9 mouse cellular contexts compared by ENCODE assay signal in genomic region chr11:119285791-119286527, GRCm38 (mm10). TPM values are rescaled to one million over a fixed set of nuclear protein-coding genes. Genes with fewer than 3 reads are reported as not detected.
A peak's percentile ranks its signal among the peaks of the same experiment; 100 is the strongest.
DNase-seq lines count a peak whose midpoint lies in the region.
"Had no signal": no experiment of that assay in that cellular context is flagged by ENCODE, and none has a peak within 500 bp of the region (broad histone marks: within the 10 kb centered on the region; RNA-seq: fewer than 3 reads in every experiment).

No protein-coding gene starts in this region.

- peaks cover 87% of the 10 kb centered on the region for H3K36me3 ChIP-seq in heart, embryonic 10.5 days

- DNase-seq in heart, embryonic 10.5 days (ENCODE audit: low spot score) = no peak
- no peak for DNase-seq in heart, postnatal 10 days
- peak; percentile 67 for DNase-seq in 3T3-L1 (ENCODE audit: low read depth, low spot score)
- peak; percentile 60 for DNase-seq in NIH3T3 (ENCODE audit: low read depth)
- peak; percentile 51 for DNase-seq in kidney, postnatal 14 days
- DNase-seq in layer of hippocampus, postnatal 36 days = no peak
- no peak for DNase-seq in spleen, postnatal 14 days (ENCODE audit: low spot score in 2 of 2)
- DNase-seq: liver, postnatal 0 days; right cerebral cortex, adult 18-20 months had no signal

- H3K4me3 ChIP-seq in heart, embryonic 10.5 days = no peak overlapping the region

- H3K27me3 ChIP-seq in heart, embryonic 10.5 days (ENCODE audit: insufficient read depth, poor library complexity, severe bottlenecking) = no peaks in the 10 kb centered on the region

- 41% methylated on average over 9 of the region's 9 CpGs for WGBS in heart, embryonic 10.5 days

- peaks cover 27% of the 10 kb centered on the region for H3K4me1 ChIP-seq in heart, embryonic 10.5 days

- peak overlapping the region; percentile 72 for H3K27ac ChIP-seq in heart, embryonic 10.5 days

- H3K9me3 ChIP-seq in heart, embryonic 10.5 days = no peaks in the 10 kb centered on the region

- intact Hi-C loops in heart, postnatal 10 days (cut with DNase I) = no loop called here

RNA-seq across cellular contexts. Expression of gene Eif4a3, which starts 13.9 kb away (rescaled TPM):
- polyA plus RNA-seq in heart, embryonic 10.5 days (2016; fragmentation: Nextera tagmentation; extraction: Ambion mirVana) = 366 and 405 TPM in 2 replicates
- total RNA-seq in heart, postnatal 10 days (2021) = 100 to 1,000 TPM; 105 to 112 TPM
- 10 to 100 TPM; 89.2 to 91.8 TPM for total RNA-seq in layer of hippocampus, postnatal 36 days (2021)

RNA-seq across cellular contexts. Expression of gene Gaa, which starts 18.3 kb away (rescaled TPM):
- 57.3 and 97.3 TPM in 2 replicates for polyA plus RNA-seq in heart, embryonic 10.5 days (2016; fragmentation: Nextera tagmentation; extraction: Ambion mirVana)
- 10 to 100 TPM; 56.7 to 58.4 TPM for total RNA-seq in heart, postnatal 10 days (2021)
- 100 to 1,000 TPM; 294 to 299 TPM for total RNA-seq in layer of hippocampus, postnatal 36 days (2021)

RNA-seq across cellular contexts. Expression of gene Card14, which starts 21.6 kb away (rescaled TPM):
- polyA plus RNA-seq in heart, embryonic 10.5 days (2016; fragmentation: Nextera tagmentation; extraction: Ambion mirVana) = 0.24 and 0.48 TPM in 2 replicates
- under 1 TPM; 0.07 to 0.12 TPM for total RNA-seq in heart, postnatal 10 days (2021)
- total RNA-seq in layer of hippocampus, postnatal 36 days (2021) = 1 to 10 TPM in 1 of 2 experiments, under 1 TPM in 1; 0.52 to 1.2 TPM

RNA-seq across cellular contexts. Expression of gene Ccdc40, which starts 57.6 kb away (rescaled TPM):
- polyA plus RNA-seq in heart, embryonic 10.5 days (2016; fragmentation: Nextera tagmentation; extraction: Ambion mirVana) = 4.6 and 9.3 TPM in 2 replicates
- under 1 TPM in 1 of 2 experiments, not detected in 1; 0.22 TPM for total RNA-seq in heart, postnatal 10 days (2021)
- 1 to 10 TPM; 1.6 to 2.3 TPM for total RNA-seq in layer of hippocampus, postnatal 36 days (2021)

RNA-seq across cellular contexts. Expression of gene Tbc1d16, which starts 57.7 kb away (rescaled TPM):
- polyA plus RNA-seq in heart, embryonic 10.5 days (2016; fragmentation: Nextera tagmentation; extraction: Ambion mirVana) = 7.4 and 8.6 TPM in 2 replicates
- 10 to 100 TPM; 66.3 to 67.2 TPM for total RNA-seq in heart, postnatal 10 days (2021)
- total RNA-seq in layer of hippocampus, postnatal 36 days (2021) = 10 to 100 TPM; 47.9 to 50.9 TPM

Comparison
In these comparisons a context has a peak if more than half of its experiments do, and no peak if none do; other contexts are left out.
1. DNase-seq: peak in 3T3-L1 (single experiment), NIH3T3 (single experiment) and kidney, postnatal 14 days (single experiment); none in heart, embryonic 10.5 days (single experiment), heart, postnatal 10 days (0 of 2), layer of hippocampus, postnatal 36 days (0 of 2) and spleen, postnatal 14 days (0 of 2).
2. RNA of gene Gaa, which starts 18.3 kb away (total RNA-seq): 294 to 299 TPM in layer of hippocampus, postnatal 36 days; 56.7 to 58.4 TPM in heart, postnatal 10 days; every median in the first group is over 4 times any median in the second.